Mouse (Mus musculus): ENCODE measurements around the gene Hes6. TPM values are rescaled to one million over a fixed set of nuclear protein-coding genes. Genes with fewer than 3 reads are reported as not detected.

Gene Hes6
- polyA plus RNA-seq (2016; fragmentation: Nextera tagmentation; extraction: Ambion mirVana), result 156 and 177 TPM in 2 replicates

- Histone ChIP-seq H3K27me3 (ENCODE audit: poor library complexity, severe bottlenecking) (peaks cover 19% of the 10 kb centered on the region; the same call in 1 of the 2 replicates), H3K36me3 (replicated peaks) (peaks cover 13% of the 10 kb centered on the region), H3K4me3 (peak within 1 kb of the TSS; percentile 80), H3K9me3 (no peaks in the 10 kb centered on the region), H3K4me1 (peaks cover 55% of the 10 kb centered on the region), H3K27ac (peak within 1 kb of the TSS; percentile 97)
- WGBS, result under 1% methylated on average over 33 of the region's 39 CpGs
- peak; percentile 87 for DNase-seq (ENCODE audit: extremely low spot score, low spot score)
Measured at GRCm38 (mm10) chr1:91413898-91414594, at the start of gene Hes6. Gene Hes6 (minus strand): TSS chr1:91414038.

- Histone ChIP-seq H3K9me3 (no peaks in the 10 kb centered on the region), H3K4me3 (no peak overlapping the region), H3K4me1 (peaks cover 32% of the 10 kb centered on the region), H3K36me3 (replicated peaks) (no peaks in the 10 kb centered on the region), H3K27ac (no peak overlapping the region), H3K27me3 (ENCODE audit: poor library complexity, severe bottlenecking) (peaks cover 11% of the 10 kb centered on the region)
- DNase-seq (ENCODE audit: extremely low spot score, low spot score), result no peak
- WGBS, result 88% methylated on average over 13 of the region's 13 CpGs
Measured at GRCm38 (mm10) chr1:91463336-91463995, 49.6 kb upstream of the Hes6 start.

- WGBS, result 40% methylated on average over 4 of the region's 4 CpGs
- H3K4me1 ChIP-seq, result peaks cover 59% of the 10 kb centered on the region
- H3K27me3 ChIP-seq (ENCODE audit: poor library complexity, severe bottlenecking), result peaks cover 29% of the 10 kb centered on the region
- no peak for DNase-seq (ENCODE audit: extremely low spot score, low spot score)
- 0 out of 2 replicates have a peak overlapping the region, but pooled peaks have one; percentile 63 for H3K4me3 ChIP-seq
- H3K27ac ChIP-seq, result no peak overlapping the region
- H3K36me3 ChIP-seq (replicated peaks), result no peaks in the 10 kb centered on the region
- H3K9me3 ChIP-seq, result no peaks in the 10 kb centered on the region
Measured at GRCm38 (mm10) chr1:91460564-91460963, 46.7 kb upstream of the Hes6 start.

GRCm38 (mm10) chr1:91460069-91460468, 46.2 kb upstream of the Hes6 start:
- Histone ChIP-seq H3K27me3 (ENCODE audit: poor library complexity, severe bottlenecking) (peaks cover 29% of the 10 kb centered on the region), H3K4me1 (peaks cover 60% of the 10 kb centered on the region), H3K4me3 (peak overlapping the region; percentile 63), H3K27ac (peak overlapping the region; percentile 80), H3K9me3 (no peaks in the 10 kb centered on the region), H3K36me3 (replicated peaks) (no peaks in the 10 kb centered on the region)
- WGBS, result 48% methylated on average over 7 of the region's 7 CpGs
- no peak for DNase-seq (ENCODE audit: extremely low spot score, low spot score)

DNA sequence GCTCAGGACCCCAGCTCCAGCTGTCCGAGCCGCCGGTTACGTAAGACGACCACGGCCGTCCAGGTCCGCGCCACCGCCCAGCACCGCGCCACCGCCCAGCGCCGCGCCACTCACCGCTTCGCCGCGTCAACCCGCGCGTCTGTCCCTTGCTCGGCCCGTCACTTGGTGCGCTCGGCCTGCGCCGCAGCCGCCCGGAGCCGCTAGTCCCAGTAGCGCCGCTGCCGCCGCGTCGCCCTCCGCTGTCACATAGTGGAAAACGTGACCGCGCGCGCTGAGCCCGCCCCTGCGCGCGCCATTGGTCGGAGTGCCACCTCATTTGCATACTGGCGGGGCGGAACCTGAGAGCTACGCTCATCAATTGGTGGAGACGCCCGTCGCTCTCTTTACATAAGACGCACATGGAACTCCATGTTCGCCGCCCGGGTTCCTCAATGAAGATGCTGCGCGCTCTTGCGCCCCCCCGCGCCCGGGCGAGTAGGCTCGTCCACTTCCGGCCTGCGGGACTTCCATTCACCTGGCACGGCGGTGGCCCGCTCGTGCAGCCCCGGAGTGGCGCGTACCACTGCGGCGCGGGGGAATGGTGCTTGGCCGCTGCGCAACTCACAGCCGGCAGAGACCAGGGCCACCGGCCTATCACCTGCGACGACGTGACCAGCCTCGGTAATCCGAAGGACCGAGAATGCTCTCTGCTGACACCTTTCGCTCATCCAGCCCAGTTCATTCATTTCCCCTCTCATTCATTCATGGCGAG, 45.4 kb upstream of the Hes6 start, which contains the start of gene Per2:
Gene Per2, minus strand, starts transcription at position 266 of the 751 bp plus-strand sequence.
- H3K4me1 ChIP-seq, result peaks cover 57% of the 10 kb centered on the region
- H3K36me3 ChIP-seq (replicated peaks), result no peaks in the 10 kb centered on the region
- H3K4me3 ChIP-seq, result peak within 1 kb of the TSS; percentile 63
- under 1% methylated on average over 91 of the region's 91 CpGs for WGBS
- H3K9me3 ChIP-seq, result no peaks in the 10 kb centered on the region
- peak; percentile 99 for DNase-seq (ENCODE audit: extremely low spot score, low spot score)
- peak within 1 kb of the TSS; percentile 80 for H3K27ac ChIP-seq
- peaks cover 29% of the 10 kb centered on the region for H3K27me3 ChIP-seq (ENCODE audit: poor library complexity, severe bottlenecking)

DNA sequence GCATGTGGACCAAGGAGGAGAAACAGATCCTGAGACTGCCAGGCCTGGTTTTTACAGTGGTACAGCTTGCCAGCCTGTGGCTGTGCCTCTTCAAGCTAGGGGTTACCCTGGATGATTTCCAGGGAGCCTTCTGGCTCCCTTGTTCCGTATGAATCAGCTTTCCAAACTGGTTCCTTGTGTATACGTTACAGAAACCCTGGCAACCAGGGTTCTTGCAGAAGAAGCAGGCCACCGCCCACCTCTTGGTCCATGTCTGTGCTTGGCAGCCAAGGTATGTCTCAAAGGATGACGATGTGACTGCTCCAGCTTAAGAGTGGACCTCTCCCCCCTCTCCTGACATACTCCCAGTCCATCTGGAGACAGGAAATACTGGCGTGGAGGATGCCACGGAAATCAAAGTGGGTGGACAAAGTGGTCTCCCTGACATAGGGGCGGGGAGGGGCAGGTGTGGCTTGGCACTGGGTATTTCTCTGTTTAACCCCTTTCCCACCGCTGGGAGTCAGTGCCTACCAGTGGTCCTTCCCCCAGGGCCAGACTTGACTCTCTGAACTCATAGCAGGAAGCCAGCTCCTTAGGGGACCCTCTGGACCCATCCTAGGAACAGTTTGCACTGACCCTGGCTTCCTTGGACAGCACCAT, 44.5 kb upstream of the Hes6 start:
- peaks cover 29% of the 10 kb centered on the region for H3K27me3 ChIP-seq (ENCODE audit: poor library complexity, severe bottlenecking)
- WGBS, result 34% methylated on average over 8 of the region's 8 CpGs
- peak; percentile 21 for DNase-seq (ENCODE audit: extremely low spot score, low spot score)
- H3K9me3 ChIP-seq, result no peaks in the 10 kb centered on the region
- H3K36me3 ChIP-seq (replicated peaks), result no peaks in the 10 kb centered on the region
- H3K4me3 ChIP-seq, result peak overlapping the region; percentile 63
- peak overlapping the region; percentile 77; the same call in 1 of the 2 replicates for H3K27ac ChIP-seq
- H3K4me1 ChIP-seq, result peaks cover 61% of the 10 kb centered on the region

- H3K9me3 ChIP-seq, result no peaks in the 10 kb centered on the region
- no peak overlapping the region for H3K27ac ChIP-seq
- no peak for DNase-seq (ENCODE audit: extremely low spot score, low spot score)
- no peaks in the 10 kb centered on the region for H3K36me3 ChIP-seq (replicated peaks)
- WGBS, result 78% methylated on average over 5 of the region's 5 CpGs
- peaks cover 29% of the 10 kb centered on the region for H3K27me3 ChIP-seq (ENCODE audit: poor library complexity, severe bottlenecking)
- no peak overlapping the region for H3K4me3 ChIP-seq
- peaks cover 61% of the 10 kb centered on the region for H3K4me1 ChIP-seq
Measured at GRCm38 (mm10) chr1:91457698-91458097, 43.9 kb upstream of the Hes6 start.

- H3K27ac ChIP-seq, result no peak overlapping the region
- no peaks in the 10 kb centered on the region for H3K9me3 ChIP-seq
- H3K36me3 ChIP-seq (replicated peaks), result no peaks in the 10 kb centered on the region
- 95% methylated on average over 4 of the region's 4 CpGs for WGBS
- no peak overlapping the region for H3K4me3 ChIP-seq
- peaks cover 29% of the 10 kb centered on the region for H3K27me3 ChIP-seq (ENCODE audit: poor library complexity, severe bottlenecking)
- peaks cover 61% of the 10 kb centered on the region for H3K4me1 ChIP-seq
- DNase-seq (ENCODE audit: extremely low spot score, low spot score), result no peak
Measured at GRCm38 (mm10) chr1:91457116-91457515, 43.3 kb upstream of the Hes6 start.

DNA sequence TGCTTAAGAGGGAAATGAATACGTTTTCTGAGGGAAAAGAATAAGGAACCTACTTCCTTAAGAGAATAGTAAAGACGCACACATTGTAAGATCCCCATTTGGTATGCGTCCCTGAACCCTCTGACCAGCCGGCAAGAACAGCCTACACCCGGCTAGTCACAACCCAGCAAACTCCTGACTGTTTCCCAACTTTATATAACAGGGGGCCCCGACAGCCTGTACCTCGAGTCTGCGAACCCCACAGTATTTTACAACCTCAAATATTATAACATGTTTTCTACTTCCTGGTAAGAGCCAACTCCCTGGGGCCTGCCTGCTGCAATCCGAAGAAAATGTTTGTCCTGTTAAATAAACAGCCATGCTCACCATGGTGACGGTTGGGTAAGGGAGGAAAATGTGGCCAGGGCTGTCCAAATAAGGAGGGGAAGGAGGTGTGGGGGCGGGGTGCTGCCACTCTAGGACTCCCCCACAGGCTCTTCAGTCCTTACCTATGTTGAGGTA, 42.5 kb upstream of the Hes6 start:
- 0 out of 2 replicates have a peak overlapping the region, but pooled peaks have one; percentile 27 for H3K27ac ChIP-seq
- H3K4me3 ChIP-seq, result no peak overlapping the region
- H3K36me3 ChIP-seq (replicated peaks), result no peaks in the 10 kb centered on the region
- peaks cover 29% of the 10 kb centered on the region for H3K27me3 ChIP-seq (ENCODE audit: poor library complexity, severe bottlenecking)
- H3K9me3 ChIP-seq, result no peaks in the 10 kb centered on the region
- WGBS, result 61% methylated on average over 11 of the region's 11 CpGs
- DNase-seq (ENCODE audit: extremely low spot score, low spot score), result peak; percentile 18
- peaks cover 61% of the 10 kb centered on the region for H3K4me1 ChIP-seq

- 57% methylated on average over 7 of the region's 7 CpGs for WGBS
- no peak overlapping the region for H3K4me3 ChIP-seq
- no peaks in the 10 kb centered on the region for H3K36me3 ChIP-seq (replicated peaks)
- peak overlapping the region; percentile 66; the same call in 1 of the 2 replicates for H3K27ac ChIP-seq
- H3K9me3 ChIP-seq, result no peaks in the 10 kb centered on the region
- DNase-seq (ENCODE audit: extremely low spot score, low spot score), result peak; percentile 33
- H3K27me3 ChIP-seq (ENCODE audit: poor library complexity, severe bottlenecking), result peaks cover 28% of the 10 kb centered on the region
- H3K4me1 ChIP-seq, result peaks cover 61% of the 10 kb centered on the region
Measured at GRCm38 (mm10) chr1:91455661-91456161, 41.9 kb upstream of the Hes6 start.

- H3K27me3 ChIP-seq (ENCODE audit: poor library complexity, severe bottlenecking), result peaks cover 21% of the 10 kb centered on the region
- DNase-seq (ENCODE audit: extremely low spot score, low spot score), result no peak
- no peaks in the 10 kb centered on the region for H3K36me3 ChIP-seq (replicated peaks)
- H3K4me3 ChIP-seq, result no peak overlapping the region
- 88% methylated on average over 3 of the region's 3 CpGs for WGBS
- H3K9me3 ChIP-seq, result no peaks in the 10 kb centered on the region
- H3K4me1 ChIP-seq, result peaks cover 53% of the 10 kb centered on the region
- H3K27ac ChIP-seq, result no peak overlapping the region
Measured at GRCm38 (mm10) chr1:91454927-91455326, 41.1 kb upstream of the Hes6 start.

DNA sequence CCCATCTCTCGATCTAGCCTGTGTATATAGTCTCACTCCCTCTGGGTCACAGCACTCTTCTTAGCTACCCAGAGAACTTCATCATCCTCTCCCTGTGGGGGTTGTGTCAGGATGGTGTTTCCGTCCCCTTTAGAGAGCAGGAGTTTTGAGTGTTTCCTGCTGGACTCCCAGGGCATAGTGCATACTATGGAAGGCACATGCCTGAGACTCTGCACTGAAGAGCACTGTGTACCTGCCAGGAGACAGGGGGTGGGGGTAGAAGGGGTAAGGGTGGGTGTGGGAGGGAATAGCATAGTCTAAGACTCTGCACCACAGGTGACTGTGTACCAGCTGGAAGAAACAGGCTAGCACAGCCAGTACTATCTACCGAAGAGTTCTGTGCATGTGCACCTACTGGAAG, 40.5 kb upstream of the Hes6 start:
- no peaks in the 10 kb centered on the region for H3K9me3 ChIP-seq
- 92% methylated on average over 3 of the region's 3 CpGs for WGBS
- H3K4me3 ChIP-seq, result no peak overlapping the region
- peaks cover 21% of the 10 kb centered on the region for H3K27me3 ChIP-seq (ENCODE audit: poor library complexity, severe bottlenecking)
- no peak for DNase-seq (ENCODE audit: extremely low spot score, low spot score)
- peaks cover 47% of the 10 kb centered on the region for H3K4me1 ChIP-seq
- H3K27ac ChIP-seq, result no peak overlapping the region
- no peaks in the 10 kb centered on the region for H3K36me3 ChIP-seq (replicated peaks)

Data from forebrain, embryonic 10.5 days (tissue).